Mouse (Mus musculus) spleen, adult 2 months (tissue): ENCODE data around the gene Usp35. TPM values are rescaled to one million over a fixed set of nuclear protein-coding genes. Genes with fewer than 3 reads are reported as not detected.

Experiments used
- DNase-seq, 2 experiments: peaks; one replicate each; pipeline versions ENCODE4 v3.0.0 to v3.0.0-alpha.2; 2012 to 2021; ENCODE audit warnings: low spot score in 2 of 2, low read depth in 1 of 2
- H3K27ac ChIP-seq: fragments of 200-500 bp; 2 replicates; pipeline ENCODE4 v1.5.1; 2012; ENCODE audit warnings: low read length, inconsistent platforms; ENCODE audit not compliant: insufficient read depth
- H3K27me3 ChIP-seq: fragments of 200-500 bp; 2 replicates; pipeline ENCODE4 v1.6.1; 2012; ENCODE audit warnings: mild to moderate bottlenecking, moderate library complexity, low read length, inconsistent platforms; ENCODE audit not compliant: control insufficient read depth, insufficient read depth
- H3K36me3 ChIP-seq: fragments of 200-500 bp; 2 replicates; pipeline ENCODE4 v1.6.1; 2012; ENCODE audit warnings: mild to moderate bottlenecking, low read length, inconsistent platforms; ENCODE audit not compliant: control insufficient read depth, insufficient read depth
- H3K4me1 ChIP-seq: fragments of 200-500 bp; 2 replicates; pipeline ENCODE4 v1.6.1; 2011; ENCODE audit warnings: inconsistent platforms; ENCODE audit not compliant: control insufficient read depth, insufficient read depth, insufficient read length
- H3K4me3 ChIP-seq: fragments of 200-500 bp; 2 replicates; pipeline ENCODE4 v1.5.1; 2011; ENCODE audit warnings: mild to moderate bottlenecking, inconsistent platforms; ENCODE audit not compliant: insufficient read depth, insufficient read length; ENCODE audit errors: extremely low read depth
- CTCF ChIP-seq: fragments of 200-500 bp; IDR thresholded peaks from 2 replicates; pipeline ENCODE4 v1.5.1; 2011; ENCODE audit warnings: mild to moderate bottlenecking, inconsistent platforms; ENCODE audit not compliant: insufficient read depth, insufficient read length, insufficient replicate concordance; ENCODE audit errors: extremely low read depth
- POLR2A ChIP-seq: fragments of 200-500 bp; IDR thresholded peaks from 2 replicates; pipeline ENCODE4 v1.6.1; 2011; ENCODE audit warnings: low read depth, low read length, inconsistent platforms
- WGBS: fragments of 180-500 bp; shearing (Covaris S2); methylation state at CpG from one replicate; pipeline ENCODE4 v1.1.7; 2018; 5-methylcytosine and 5-hydroxymethylcytosine counted together
- polyA plus RNA-seq: library from polyadenylated mRNA; depleted of rRNA; stranded (reverse); fragments of >200 nt; gene quantifications from 2 replicates; pipeline ENCODE4 v1.2.3, GENCODE M21; 2012; rRNA removed

Gene Usp35
- polyA plus RNA-seq, 1 experiment, result 9.8 TPM

GRCm38 (mm10) chr7:97271068-97271467 lies 60.8 kb downstream of the Usp35 start:
- Histone ChIP-seq H3K36me3 (no peaks in the 10 kb centered on the region), H3K4me1 (peaks cover 4% of the 10 kb centered on the region; the same call in 1 of the 2 replicates), H3K4me3 (no peak overlapping the region), H3K27ac (no peak overlapping the region), H3K27me3 (no peaks in the 10 kb centered on the region)
- 34% methylated on average over 1 of the region's 1 CpGs for WGBS
- no peak for DNase-seq
- TF ChIP-seq POLR2A (no peak), CTCF (no peak)

DNA sequence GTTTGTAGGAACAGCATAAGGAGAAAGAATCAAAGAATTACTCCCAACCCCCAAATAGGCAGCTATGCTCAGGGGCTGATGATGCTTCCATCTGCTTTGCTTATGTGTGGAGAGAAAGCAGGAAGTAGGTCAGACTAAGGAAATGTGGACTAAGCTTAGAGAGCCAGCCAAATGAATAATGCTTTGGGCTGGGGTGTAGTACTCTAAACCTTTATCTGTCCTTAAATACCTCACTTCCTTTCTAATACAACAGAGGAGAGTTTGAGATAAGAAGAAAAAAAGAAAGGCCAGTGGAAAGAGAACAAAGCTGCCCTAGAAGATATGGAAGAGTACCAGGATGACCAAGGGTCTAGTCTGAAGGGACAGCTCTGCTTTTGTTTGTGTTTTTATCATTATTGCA lies 61.5 kb downstream of the Usp35 start:
- H3K27me3 ChIP-seq, result no peaks in the 10 kb centered on the region
- H3K4me1 ChIP-seq, result peaks cover 4% of the 10 kb centered on the region; the same call in 1 of the 2 replicates
- no peak overlapping the region for H3K27ac ChIP-seq
- H3K36me3 ChIP-seq, result no peaks in the 10 kb centered on the region
- TF ChIP-seq CTCF (no peak), POLR2A (no peak)
- no peak overlapping the region for H3K4me3 ChIP-seq
- DNase-seq, result no peak

GRCm38 (mm10) chr7:97262541-97262940 lies 69.3 kb downstream of the Usp35 start:
- Histone ChIP-seq H3K27me3 (no peaks in the 10 kb centered on the region), H3K4me3 (no peak overlapping the region), H3K4me1 (no peaks in the 10 kb centered on the region), H3K27ac (no peak overlapping the region), H3K36me3 (no peaks in the 10 kb centered on the region)
- WGBS, result 67% methylated on average over 1 of the region's 1 CpGs
- no peak for TF ChIP-seq CTCF
- DNase-seq, result no peak

Other genes with a start within 250 kb of the Usp35 start
- 2.7 and 2.8 TPM in 2 replicates for gene Kctd21, start 307 bp upstream of the Usp35 start, polyA plus RNA-seq
- gene Alg8, start 39.6 kb upstream of the Usp35 start, polyA plus RNA-seq, result 7.4 and 9.0 TPM in 2 replicates
- gene Ndufc2, start 68.0 kb upstream of the Usp35 start, polyA plus RNA-seq, result 46.4 and 67.0 TPM in 2 replicates
- gene Thrsp, start 85.7 kb upstream of the Usp35 start, polyA plus RNA-seq, result 4.4 and 4.8 TPM in 2 replicates
- gene Kctd14, start 119.3 kb upstream of the Usp35 start, polyA plus RNA-seq, result 5.1 and 6.5 TPM in 2 replicates
- gene Ints4, start 148.9 kb upstream of the Usp35 start, polyA plus RNA-seq, result 60.8 and 61.7 TPM in 2 replicates
- 5.0 and 8.7 TPM in 2 replicates for gene Aamdc, start 247.5 kb upstream of the Usp35 start, polyA plus RNA-seq
- 1.7 and 1.8 TPM in 2 replicates for gene Rsf1, start 247.9 kb upstream of the Usp35 start, polyA plus RNA-seq